Mouse (Mus musculus) megakaryocyte, embryonic 14.5 days (primary cell): ENCODE results near the gene Hibch.

ENCODE experiments used
- FLI1 ChIP-seq: IDR thresholded peaks from 2 replicates; pipeline ENCODE4 v1.6.1; 2012; ENCODE audit warnings: low read length, inconsistent platforms, mixed read lengths
- GATA1 ChIP-seq: IDR thresholded peaks from 3 replicates; pipeline ENCODE4 v1.6.1; 2012; ENCODE audit warnings: mixed read lengths, low read length, inconsistent platforms, borderline replicate concordance

- TF ChIP-seq FLI1, result no peak
- TF ChIP-seq GATA1, result no peak
These were observed 45.0 kb upstream of the Hibch start for GRCm38 (mm10) chr1:52799772-52800171.
